Mouse (Mus musculus): ENCODE results near the gene Hyal4. TPM values are rescaled to one million over a fixed set of nuclear protein-coding genes. Genes with fewer than 3 reads are reported as not detected.

The Hyal4 gene
- total RNA-seq, 1 experiment = not detected

GRCm38 (mm10) chr6:24728130-24728529 lies 20.0 kb upstream of the Hyal4 start:
- H3K9me3 ChIP-seq (ENCODE audit: control insufficient read depth, insufficient read depth, low read depth, low read length) = no peaks in the 10 kb centered on the region
- no peaks in the 10 kb centered on the region for H3K4me1 ChIP-seq (ENCODE audit: control insufficient read depth in 2 of 2, insufficient read depth in 2 of 2, low read length in 2 of 2, poor library complexity in 1 of 2)
- H3K36me3 ChIP-seq (ENCODE audit: control insufficient read depth, insufficient read depth, low read length, poor library complexity, severe bottlenecking) = no peaks in the 10 kb centered on the region
- no peak overlapping the region for H3K9ac ChIP-seq (ENCODE audit: insufficient read depth, low read depth, low read length, poor library complexity, severe bottlenecking)
- H3K27ac ChIP-seq (ENCODE audit: insufficient read depth, low read depth, low read length, poor library complexity, severe bottlenecking) = no peak overlapping the region
- TF ChIP-seq MAFK (IDR thresholded peaks at IDR 0.05; ENCODE audit: insufficient read depth, low read depth, low read length) (no peak), CHD2 (IDR thresholded peaks at IDR 0.05; ENCODE audit: low read depth, low read length) (no peak), HCFC1 (IDR thresholded peaks at IDR 0.05; ENCODE audit: borderline replicate concordance, insufficient read depth, low read length) (no peak), ZC3H11A (IDR thresholded peaks at IDR 0.05; ENCODE audit: borderline replicate concordance, low read depth, low read length) (no peak), ZNF384 (IDR thresholded peaks at IDR 0.05; ENCODE audit: low read depth, low read length) (no peak)
- DNase-seq (ENCODE audit: low read depth, low spot score) = no peak
- in situ Hi-C loops (cut with MboI; ENCODE audit: low sequenced_read_pairs in 2 of 2, unreplicated experiment in 2 of 2) = no loop called here
- H3K4me3 ChIP-seq (ENCODE audit: insufficient read depth in 1 of 2, low read depth in 1 of 2, low read length in 2 of 2, poor library complexity in 1 of 2, severe bottlenecking in 1 of 2) = no peak overlapping the region

- Histone ChIP-seq H3K9me3 (ENCODE audit: control insufficient read depth, insufficient read depth, low read depth, low read length) (no peaks in the 10 kb centered on the region), H3K27ac (ENCODE audit: insufficient read depth, low read depth, low read length, poor library complexity, severe bottlenecking) (no peak within 1 kb of the TSS), H3K36me3 (ENCODE audit: control insufficient read depth, insufficient read depth, low read length, poor library complexity, severe bottlenecking) (no peaks in the 10 kb centered on the region), H3K4me3 (ENCODE audit: insufficient read depth in 1 of 2, low read depth in 1 of 2, low read length in 2 of 2, poor library complexity in 1 of 2, severe bottlenecking in 1 of 2) (no peak within 1 kb of the TSS), H3K4me1 (ENCODE audit: control insufficient read depth in 2 of 2, insufficient read depth in 2 of 2, low read length in 2 of 2, poor library complexity in 1 of 2) (no peaks in the 10 kb centered on the region), H3K9ac (ENCODE audit: insufficient read depth, low read depth, low read length, poor library complexity, severe bottlenecking) (no peak within 1 kb of the TSS)
- no peak for DNase-seq (ENCODE audit: low read depth, low spot score)
- TF ChIP-seq ZNF384 (IDR thresholded peaks at IDR 0.05; ENCODE audit: low read depth, low read length) = no peak
- no peak for TF ChIP-seq HCFC1 (IDR thresholded peaks at IDR 0.05; ENCODE audit: borderline replicate concordance, insufficient read depth, low read length)
- TF ChIP-seq MAFK (IDR thresholded peaks at IDR 0.05; ENCODE audit: insufficient read depth, low read depth, low read length) = no peak
- no peak for TF ChIP-seq CHD2 (IDR thresholded peaks at IDR 0.05; ENCODE audit: low read depth, low read length)
- no peak for TF ChIP-seq ZC3H11A (IDR thresholded peaks at IDR 0.05; ENCODE audit: borderline replicate concordance, low read depth, low read length)
- in situ Hi-C loops (cut with MboI; ENCODE audit: low sequenced_read_pairs in 2 of 2, unreplicated experiment in 2 of 2) = no loop called here
Observed at GRCm38 (mm10) chr6:24732945-24733344, 15.2 kb upstream of the Hyal4 start, which contains the start of gene Hyal6. Hyal6 (plus strand) TSS chr6:24733245.

DNA sequence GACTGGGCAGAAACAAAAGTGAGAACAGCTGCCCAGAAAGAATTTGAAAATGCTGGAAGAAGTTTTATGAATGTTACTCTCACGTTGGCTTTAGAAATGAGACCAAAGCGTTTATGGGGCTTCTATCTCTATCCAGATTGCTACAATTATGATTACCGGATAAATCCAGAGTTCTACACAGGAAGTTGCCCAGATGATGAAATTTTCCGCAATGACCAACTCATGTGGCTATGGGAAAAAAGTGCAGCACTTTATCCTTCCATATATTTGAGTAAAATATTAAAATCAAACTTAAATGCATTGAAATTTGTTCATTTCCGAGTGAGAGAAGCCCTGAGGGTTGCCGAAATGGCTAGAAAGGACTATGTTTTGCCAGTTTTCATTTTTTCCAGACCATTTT lies 13.6 kb upstream of the Hyal4 start:
- in situ Hi-C loops (cut with MboI; ENCODE audit: low sequenced_read_pairs in 2 of 2, unreplicated experiment in 2 of 2) = no loop called here
- DNase-seq (ENCODE audit: low read depth, low spot score) = no peak
- no peak overlapping the region for H3K9ac ChIP-seq (ENCODE audit: insufficient read depth, low read depth, low read length, poor library complexity, severe bottlenecking)
- no peaks in the 10 kb centered on the region for H3K36me3 ChIP-seq (ENCODE audit: control insufficient read depth, insufficient read depth, low read length, poor library complexity, severe bottlenecking)
- TF ChIP-seq HCFC1 (IDR thresholded peaks at IDR 0.05; ENCODE audit: borderline replicate concordance, insufficient read depth, low read length) (no peak), ZNF384 (IDR thresholded peaks at IDR 0.05; ENCODE audit: low read depth, low read length) (no peak), CHD2 (IDR thresholded peaks at IDR 0.05; ENCODE audit: low read depth, low read length) (no peak), MAFK (IDR thresholded peaks at IDR 0.05; ENCODE audit: insufficient read depth, low read depth, low read length) (no peak), ZC3H11A (IDR thresholded peaks at IDR 0.05; ENCODE audit: borderline replicate concordance, low read depth, low read length) (no peak)
- no peak overlapping the region for H3K4me3 ChIP-seq (ENCODE audit: insufficient read depth in 1 of 2, low read depth in 1 of 2, low read length in 2 of 2, poor library complexity in 1 of 2, severe bottlenecking in 1 of 2)
- no peaks in the 10 kb centered on the region for H3K9me3 ChIP-seq (ENCODE audit: control insufficient read depth, insufficient read depth, low read depth, low read length)
- no peak overlapping the region for H3K27ac ChIP-seq (ENCODE audit: insufficient read depth, low read depth, low read length, poor library complexity, severe bottlenecking)
- no peaks in the 10 kb centered on the region for H3K4me1 ChIP-seq (ENCODE audit: control insufficient read depth in 2 of 2, insufficient read depth in 2 of 2, low read length in 2 of 2, poor library complexity in 1 of 2)

DNA sequence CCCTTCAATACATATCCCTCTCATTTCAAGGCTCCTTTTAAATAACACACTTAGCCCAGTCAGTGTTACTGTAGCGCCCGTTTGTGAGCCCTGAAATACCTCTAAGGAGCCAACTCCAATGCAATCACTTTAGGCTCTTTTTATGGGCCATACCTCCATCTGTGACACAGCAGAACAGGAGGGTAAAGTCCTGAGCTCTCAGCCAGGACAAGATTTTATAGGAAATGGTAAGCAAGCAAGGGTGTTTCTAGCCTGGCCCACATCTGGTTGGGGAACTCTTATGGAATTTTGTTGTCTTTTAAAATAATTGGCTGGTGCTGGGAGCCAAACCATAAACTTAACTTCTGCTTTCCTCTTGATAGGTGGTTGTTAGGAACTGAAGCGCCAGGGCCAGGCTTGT lies 11.2 kb downstream of the Hyal4 start:
- Histone ChIP-seq H3K4me3 (ENCODE audit: insufficient read depth in 1 of 2, low read depth in 1 of 2, low read length in 2 of 2, poor library complexity in 1 of 2, severe bottlenecking in 1 of 2) (no peak overlapping the region), H3K27ac (ENCODE audit: insufficient read depth, low read depth, low read length, poor library complexity, severe bottlenecking) (no peak overlapping the region), H3K9me3 (ENCODE audit: control insufficient read depth, insufficient read depth, low read depth, low read length) (no peaks in the 10 kb centered on the region), H3K4me1 (ENCODE audit: control insufficient read depth in 2 of 2, insufficient read depth in 2 of 2, low read length in 2 of 2, poor library complexity in 1 of 2) (no peaks in the 10 kb centered on the region), H3K36me3 (ENCODE audit: control insufficient read depth, insufficient read depth, low read length, poor library complexity, severe bottlenecking) (no peaks in the 10 kb centered on the region), H3K9ac (ENCODE audit: insufficient read depth, low read depth, low read length, poor library complexity, severe bottlenecking) (no peak overlapping the region)
- no peak for DNase-seq (ENCODE audit: low read depth, low spot score)
- in situ Hi-C loops (cut with MboI; ENCODE audit: low sequenced_read_pairs in 2 of 2, unreplicated experiment in 2 of 2) = no loop called here
- TF ChIP-seq ZC3H11A (IDR thresholded peaks at IDR 0.05; ENCODE audit: borderline replicate concordance, low read depth, low read length) = no peak
- TF ChIP-seq CHD2 (IDR thresholded peaks at IDR 0.05; ENCODE audit: low read depth, low read length) = no peak
- no peak for TF ChIP-seq HCFC1 (IDR thresholded peaks at IDR 0.05; ENCODE audit: borderline replicate concordance, insufficient read depth, low read length)
- TF ChIP-seq ZNF384 (IDR thresholded peaks at IDR 0.05; ENCODE audit: low read depth, low read length) = no peak
- no peak for TF ChIP-seq MAFK (IDR thresholded peaks at IDR 0.05; ENCODE audit: insufficient read depth, low read depth, low read length)

DNA sequence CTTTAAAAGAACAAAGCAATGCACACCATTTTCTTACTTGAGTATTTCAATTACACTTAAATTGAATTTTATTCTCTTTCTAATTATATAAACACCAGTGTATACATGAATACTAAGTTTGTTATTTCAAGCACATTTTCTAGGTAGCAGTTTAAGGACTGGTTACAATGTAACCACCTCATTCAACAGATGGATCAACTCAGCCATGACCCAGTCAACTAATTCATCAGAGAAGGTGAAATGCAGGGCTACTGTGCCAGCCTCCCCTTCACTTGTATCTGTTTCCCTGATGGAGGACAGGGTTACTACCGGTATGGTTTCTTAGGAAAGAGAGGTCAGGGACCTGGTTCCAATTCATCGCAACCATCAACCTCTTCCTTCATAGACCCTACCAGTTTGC lies 18.1 kb downstream of the Hyal4 start:
- H3K36me3 ChIP-seq (ENCODE audit: control insufficient read depth, insufficient read depth, low read length, poor library complexity, severe bottlenecking) = no peaks in the 10 kb centered on the region
- no peak for DNase-seq (ENCODE audit: low read depth, low spot score)
- TF ChIP-seq CHD2 (IDR thresholded peaks at IDR 0.05; ENCODE audit: low read depth, low read length) = no peak
- TF ChIP-seq MAFK (IDR thresholded peaks at IDR 0.05; ENCODE audit: insufficient read depth, low read depth, low read length) = no peak
- TF ChIP-seq ZC3H11A (IDR thresholded peaks at IDR 0.05; ENCODE audit: borderline replicate concordance, low read depth, low read length) = no peak
- no peak for TF ChIP-seq HCFC1 (IDR thresholded peaks at IDR 0.05; ENCODE audit: borderline replicate concordance, insufficient read depth, low read length)
- TF ChIP-seq ZNF384 (IDR thresholded peaks at IDR 0.05; ENCODE audit: low read depth, low read length) = no peak
- in situ Hi-C loops (cut with MboI; ENCODE audit: low sequenced_read_pairs in 2 of 2, unreplicated experiment in 2 of 2) = no loop called here
- no peak overlapping the region for H3K27ac ChIP-seq (ENCODE audit: insufficient read depth, low read depth, low read length, poor library complexity, severe bottlenecking)
- no peak overlapping the region for H3K4me3 ChIP-seq (ENCODE audit: insufficient read depth in 1 of 2, low read depth in 1 of 2, low read length in 2 of 2, poor library complexity in 1 of 2, severe bottlenecking in 1 of 2)
- no peaks in the 10 kb centered on the region for H3K4me1 ChIP-seq (ENCODE audit: control insufficient read depth in 2 of 2, insufficient read depth in 2 of 2, low read length in 2 of 2, poor library complexity in 1 of 2)
- H3K9ac ChIP-seq (ENCODE audit: insufficient read depth, low read depth, low read length, poor library complexity, severe bottlenecking) = no peak overlapping the region
- no peaks in the 10 kb centered on the region for H3K9me3 ChIP-seq (ENCODE audit: control insufficient read depth, insufficient read depth, low read depth, low read length)
